Mouse (Mus musculus) CH12F3 (cell line): ENCODE measurements around the gene Apba1.

Experiments used
- in situ Hi-C: fragments of 300-500 bp; cut with MboI; formaldehyde crosslinking; loops from 2 replicates; pipeline ENCODE4 v1.14.3; 2020; ENCODE audit warnings: low sequenced_read_pairs

Gene Apba1

DNA sequence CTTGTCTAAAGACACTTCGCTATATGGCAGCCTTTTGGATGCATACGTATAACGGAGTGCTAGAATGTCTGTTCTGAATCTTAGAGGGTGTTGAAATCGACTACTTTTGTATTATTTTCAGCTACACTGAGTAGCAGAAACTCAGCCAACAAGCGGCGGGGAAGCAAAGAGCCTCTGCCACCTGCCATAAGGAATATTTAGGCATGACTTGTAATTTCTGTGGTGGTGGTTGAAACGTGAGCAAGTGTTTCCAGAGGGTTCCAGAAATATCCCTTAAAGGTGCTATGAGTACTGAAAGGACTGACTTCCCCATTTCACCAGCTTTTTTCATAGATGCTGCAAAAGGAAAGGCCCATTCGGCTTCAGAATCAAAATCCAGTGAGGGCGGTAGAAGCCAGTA lies 107.4 kb downstream of the Apba1 start:
- in situ Hi-C loops: loop anchor here (10.0 kb wide), 1 partner anchor 89 kb away; no protein-coding TSS in a partner anchor

DNA sequence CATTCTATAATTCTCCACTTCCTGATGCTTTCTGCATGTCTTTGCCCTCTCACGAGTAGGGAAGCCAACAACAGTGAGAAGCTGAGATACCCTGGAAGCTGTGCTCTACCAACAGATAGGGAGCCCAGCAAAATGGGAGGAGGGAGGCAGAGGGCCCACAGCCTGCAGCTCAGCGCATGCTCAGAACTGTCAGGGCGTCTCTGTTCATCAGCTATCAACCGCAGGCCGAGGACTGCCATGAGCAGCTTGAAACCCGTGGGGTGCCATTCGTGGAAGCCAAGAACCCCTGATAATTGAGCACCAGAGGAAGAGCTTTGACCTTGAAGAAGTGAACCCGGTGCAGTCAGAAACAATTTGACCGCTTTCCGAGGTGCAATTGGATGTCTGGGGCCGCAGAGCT lies 108.4 kb downstream of the Apba1 start:
- in situ Hi-C loops: loop anchor here (10.0 kb wide), 1 partner anchor 88 kb away; no protein-coding TSS in a partner anchor

DNA sequence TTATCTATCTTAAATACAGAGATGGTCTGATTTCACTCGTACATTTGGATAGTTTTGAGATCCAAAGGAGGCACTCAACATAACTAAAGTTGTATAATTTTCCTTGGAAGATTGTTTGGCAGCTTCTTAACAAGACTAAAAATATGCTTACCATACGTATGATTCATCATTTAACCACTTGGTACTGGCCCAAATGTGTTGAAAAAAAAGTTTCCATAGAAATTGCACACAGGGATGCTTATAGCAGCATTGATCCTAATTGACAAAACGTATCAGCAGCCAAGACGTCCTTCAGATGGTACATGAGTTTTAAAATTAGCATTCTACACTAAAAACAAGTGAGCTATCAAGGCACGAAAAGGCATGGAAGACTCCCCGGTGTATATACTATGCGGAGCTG lies 108.9 kb downstream of the Apba1 start:
- in situ Hi-C loops: loop anchor here (10.0 kb wide), 1 partner anchor 87 kb away; no protein-coding TSS in a partner anchor

DNA sequence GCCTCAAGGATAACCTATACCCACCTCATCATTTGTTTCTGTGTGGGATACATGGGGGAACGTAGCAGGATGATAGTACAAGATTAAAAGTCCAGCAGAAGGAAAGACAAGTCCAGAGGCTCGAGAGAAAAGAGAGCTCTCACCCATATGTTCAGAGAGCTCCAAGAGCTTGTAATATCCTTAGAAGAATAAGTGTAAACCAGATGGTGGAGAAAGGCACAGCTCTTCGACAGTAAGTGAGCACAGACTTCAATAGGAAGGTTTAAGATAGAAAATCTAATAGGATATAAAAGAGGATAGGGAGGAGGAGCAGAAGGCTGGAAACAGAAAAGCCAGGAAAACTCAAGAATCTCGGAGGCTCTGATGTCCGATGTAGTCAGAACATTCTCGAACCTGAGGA lies 115.8 kb downstream of the Apba1 start:
- in situ Hi-C loops: no loop called here

DNA sequence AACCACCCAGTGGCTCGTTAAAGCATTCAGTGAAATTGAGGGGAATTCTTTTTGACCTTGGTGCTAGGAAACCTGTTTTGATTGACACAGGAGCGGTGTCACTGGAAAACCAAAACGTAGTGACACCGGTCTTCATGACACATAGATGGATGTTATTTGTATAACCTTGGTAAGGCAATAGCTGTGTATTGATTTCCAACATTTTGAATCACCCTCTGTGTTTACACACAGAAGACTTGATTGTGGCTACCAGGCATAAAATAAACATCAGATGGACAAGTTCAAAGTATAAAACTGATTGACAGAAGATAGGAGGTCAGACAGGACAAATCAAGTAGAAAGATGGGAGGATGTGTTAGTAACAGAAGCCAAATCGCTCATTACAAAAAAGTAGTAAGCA lies 117.1 kb downstream of the Apba1 start:
- in situ Hi-C loops: no loop called here

DNA sequence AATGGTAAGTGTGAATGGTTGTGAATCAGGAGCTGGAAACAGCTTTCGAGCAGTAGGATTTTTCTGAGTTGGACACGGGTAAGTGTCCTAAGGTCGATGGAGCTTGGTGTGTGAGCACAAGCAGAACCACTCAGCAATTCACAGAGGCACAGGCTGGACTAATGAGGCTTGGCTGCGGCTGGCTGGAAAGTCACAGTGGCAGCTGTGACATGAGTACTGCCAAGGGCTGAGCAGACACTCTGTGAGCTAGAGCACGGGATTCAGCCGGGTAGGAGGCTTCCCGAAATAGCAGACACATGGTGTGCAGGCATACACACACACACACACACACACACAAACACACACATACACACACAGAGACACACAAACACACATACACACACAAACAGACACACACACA lies 121.2 kb downstream of the Apba1 start:
- in situ Hi-C loops: no loop called here

DNA sequence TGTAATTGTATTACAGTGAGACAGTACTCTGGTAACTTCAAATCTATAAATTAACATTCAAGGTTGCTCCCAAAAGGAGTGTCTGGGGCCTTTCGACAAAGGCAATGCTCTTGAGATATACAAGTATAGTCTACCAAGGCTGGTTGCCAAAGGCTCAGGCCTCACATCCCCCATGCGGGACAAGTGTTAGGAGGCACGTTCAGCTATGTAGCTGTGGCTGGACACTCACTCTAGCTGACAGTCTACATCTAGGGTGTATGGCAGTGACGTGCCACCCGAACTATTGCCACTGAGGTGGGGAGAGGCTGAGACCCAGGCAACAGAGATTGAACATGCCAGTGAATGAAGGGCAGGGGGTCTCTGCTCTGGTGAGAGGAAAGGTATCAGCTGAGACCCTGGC lies 127.5 kb downstream of the Apba1 start:
- in situ Hi-C loops: no loop called here

DNA sequence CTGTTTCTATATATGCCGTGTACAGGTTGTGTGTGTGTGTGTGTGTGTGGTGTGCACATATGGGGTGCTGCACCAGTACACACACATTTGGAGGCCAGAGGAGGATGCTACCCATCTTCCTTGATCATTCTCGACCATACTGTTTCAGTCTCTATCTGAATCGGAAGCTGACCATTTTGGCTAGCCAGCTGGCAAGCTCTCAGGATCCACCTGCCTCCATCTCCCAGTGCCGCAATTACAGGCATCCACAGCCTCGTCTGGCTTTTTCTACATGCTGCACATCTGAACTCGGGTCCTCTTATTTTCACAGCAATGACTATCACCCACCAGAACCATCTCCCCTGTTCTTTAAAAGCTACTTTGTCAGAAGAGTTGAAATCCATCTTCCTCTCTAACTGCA lies 132.7 kb downstream of the Apba1 start:
- in situ Hi-C loops: no loop called here

DNA sequence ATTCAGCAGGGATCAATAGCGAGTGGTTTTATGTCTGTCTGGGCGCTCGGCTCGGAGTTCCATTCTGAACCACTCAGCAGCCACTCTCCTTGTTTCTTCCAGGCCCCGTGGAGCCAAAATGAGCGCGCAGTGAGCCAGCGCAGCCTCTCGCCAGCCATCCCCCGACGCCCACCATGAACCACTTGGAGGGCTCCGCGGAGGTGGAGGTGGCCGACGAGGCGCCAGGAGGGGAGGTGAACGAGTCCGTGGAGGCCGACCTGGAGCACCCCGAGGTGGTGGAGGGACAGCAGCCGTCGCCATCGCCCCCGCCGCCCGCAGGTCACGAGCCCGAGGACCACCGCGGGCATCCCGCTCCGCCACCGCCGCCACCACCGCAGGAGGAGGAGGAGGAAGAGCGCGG lies 133.9 kb downstream of the Apba1 start:
- in situ Hi-C loops: no loop called here

DNA sequence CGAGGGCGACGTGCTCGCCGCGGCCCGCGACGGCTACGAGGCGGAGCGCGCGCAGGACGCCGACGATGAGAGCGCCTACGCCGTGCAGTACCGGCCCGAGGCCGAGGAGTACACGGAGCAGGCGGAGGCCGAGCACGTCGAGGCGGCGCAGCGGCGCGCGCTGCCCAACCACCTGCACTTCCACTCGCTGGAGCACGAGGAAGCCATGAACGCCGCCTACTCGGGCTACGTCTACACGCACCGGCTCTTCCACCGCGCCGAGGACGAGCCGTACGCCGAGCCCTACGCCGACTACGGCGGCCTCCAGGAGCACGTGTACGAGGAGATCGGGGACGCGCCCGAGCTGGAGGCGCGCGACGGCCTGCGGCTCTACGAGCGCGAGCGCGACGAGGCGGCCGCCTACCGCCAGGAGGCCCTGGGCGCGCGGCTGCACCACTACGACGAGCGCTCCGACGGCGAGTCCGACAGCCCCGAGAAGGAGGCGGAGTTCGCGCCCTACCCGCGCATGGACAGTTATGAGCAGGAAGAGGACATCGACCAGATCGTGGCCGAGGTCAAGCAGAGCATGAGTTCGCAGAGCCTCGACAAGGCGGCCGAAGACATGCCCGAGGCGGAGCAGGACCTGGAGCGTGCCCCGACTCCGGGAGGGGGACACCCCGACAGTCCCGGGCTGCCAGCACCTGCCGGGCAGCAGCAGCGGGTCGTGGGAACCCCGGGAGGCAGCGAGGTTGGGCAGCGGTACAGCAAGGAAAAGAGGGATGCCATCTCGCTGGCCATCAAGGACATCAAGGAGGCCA lies 134.6 kb downstream of the Apba1 start:
- in situ Hi-C loops: no loop called here

DNA sequence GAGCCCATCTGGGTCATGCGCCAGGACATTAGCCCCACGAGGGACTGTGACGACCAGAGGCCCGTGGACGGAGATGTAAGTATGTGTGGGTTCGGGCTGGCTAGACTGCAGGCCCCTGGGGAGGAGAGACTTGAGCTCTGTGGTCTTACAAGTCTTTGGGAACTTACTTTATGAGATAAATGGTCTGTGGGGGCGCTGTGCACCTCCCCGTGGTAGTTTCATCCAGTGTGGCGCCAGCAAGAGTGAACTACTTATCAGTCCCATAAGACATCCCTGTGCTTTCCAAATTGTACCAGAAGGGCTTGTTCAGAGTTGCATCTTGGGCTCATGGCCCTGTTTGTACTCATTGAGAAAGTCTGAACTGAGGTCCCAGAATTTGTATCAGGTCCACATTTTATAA lies 135.3 kb downstream of the Apba1 start:
- in situ Hi-C loops: no loop called here

DNA sequence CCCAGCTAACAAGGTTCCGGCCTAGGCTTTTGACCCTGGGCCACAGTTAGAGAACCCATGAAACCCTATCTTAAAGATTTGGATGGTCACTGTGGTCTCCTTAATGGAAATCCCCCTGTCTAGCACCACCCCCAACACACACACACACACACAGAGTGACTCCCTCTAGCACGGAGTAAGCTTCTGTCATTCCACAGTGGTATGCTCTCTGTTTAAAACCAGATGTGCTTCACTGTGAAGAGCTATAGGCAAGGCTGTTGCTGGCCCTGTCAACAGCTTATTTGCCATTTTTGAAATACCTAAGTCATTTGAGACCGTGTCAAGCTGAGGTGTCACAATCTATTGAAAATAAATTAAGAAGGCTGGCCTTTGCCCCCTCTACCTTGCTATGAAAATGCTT lies 136.1 kb downstream of the Apba1 start:
- in situ Hi-C loops: no loop called here

DNA sequence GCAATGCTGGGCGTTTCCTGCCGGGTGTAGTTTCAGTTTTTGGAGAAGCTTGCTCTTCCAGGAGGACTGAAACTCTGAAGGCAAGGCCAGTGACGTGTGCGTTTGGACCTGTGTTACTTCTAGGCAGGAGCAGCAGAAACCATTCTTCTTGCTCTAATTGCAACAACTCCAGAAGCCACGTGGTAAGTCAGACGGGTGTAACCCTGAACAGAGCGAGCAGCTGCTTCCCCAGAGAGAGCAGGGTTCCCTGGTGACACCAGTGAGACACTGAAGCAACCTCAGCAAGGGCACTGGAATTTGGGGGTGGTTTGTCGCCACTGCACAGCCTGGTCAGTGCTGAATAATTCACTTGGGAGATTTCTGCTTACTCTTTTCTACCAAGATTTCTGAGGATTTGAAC lies 138.2 kb downstream of the Apba1 start:
- in situ Hi-C loops: no loop called here

DNA sequence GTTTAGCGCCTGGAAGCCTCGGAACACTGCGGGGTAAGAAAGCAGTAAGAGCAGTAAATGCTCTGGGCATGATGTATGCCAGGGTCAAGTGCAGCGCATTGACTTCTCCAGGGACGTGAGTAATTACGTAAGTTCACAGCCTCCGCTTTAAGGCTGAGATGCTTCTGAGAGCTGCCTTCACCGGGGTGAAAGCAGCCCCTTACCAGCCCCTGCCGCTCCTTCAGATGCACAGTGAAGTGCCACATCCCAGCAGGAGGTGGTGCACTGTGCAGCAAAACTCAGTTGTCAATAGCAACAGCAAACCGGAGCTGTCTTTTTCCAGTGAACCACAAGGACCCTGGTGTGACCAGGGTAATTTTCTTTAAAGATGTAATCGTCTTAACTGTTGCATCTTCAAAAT lies 139.8 kb downstream of the Apba1 start:
- in situ Hi-C loops: no loop called here

DNA sequence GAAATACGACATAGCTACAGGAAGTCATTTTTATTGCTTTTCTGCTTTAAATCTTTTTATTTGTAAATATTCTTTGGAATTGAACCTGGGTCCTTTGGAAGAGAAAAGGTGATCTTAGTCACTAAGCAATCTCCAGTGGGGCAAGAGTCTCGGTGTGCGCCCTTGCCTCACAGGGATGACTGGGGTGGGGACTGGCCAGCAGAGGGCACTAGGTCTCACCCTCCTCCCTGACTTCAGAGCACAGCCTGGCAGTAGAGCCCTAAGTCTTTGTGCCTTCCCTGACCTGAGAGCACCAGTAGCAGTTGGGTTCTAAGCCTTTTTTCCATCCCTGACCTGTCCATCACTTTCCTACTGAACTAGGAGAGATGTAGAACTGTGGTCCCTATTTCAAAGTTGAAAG lies 142.5 kb downstream of the Apba1 start:
- in situ Hi-C loops: no loop called here

DNA sequence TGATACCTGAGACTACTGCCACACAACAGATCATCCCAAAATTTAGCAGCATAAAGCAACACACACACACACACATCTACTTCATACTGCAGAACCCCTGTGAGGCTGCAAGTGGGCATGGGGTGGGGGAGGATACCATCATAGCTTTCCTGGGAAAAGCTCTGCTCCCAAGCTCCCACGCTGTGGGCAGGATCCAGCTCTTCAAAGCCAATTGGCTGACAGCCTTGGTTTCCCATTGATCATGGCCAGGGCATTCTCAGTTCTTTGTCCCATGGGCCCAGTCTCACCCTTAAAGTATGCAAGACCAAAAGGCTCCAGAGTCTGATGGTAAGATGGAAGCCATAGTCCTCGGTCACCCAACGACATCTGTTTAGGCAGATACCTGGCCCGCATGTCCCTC lies 143.1 kb downstream of the Apba1 start:
- in situ Hi-C loops: no loop called here

DNA sequence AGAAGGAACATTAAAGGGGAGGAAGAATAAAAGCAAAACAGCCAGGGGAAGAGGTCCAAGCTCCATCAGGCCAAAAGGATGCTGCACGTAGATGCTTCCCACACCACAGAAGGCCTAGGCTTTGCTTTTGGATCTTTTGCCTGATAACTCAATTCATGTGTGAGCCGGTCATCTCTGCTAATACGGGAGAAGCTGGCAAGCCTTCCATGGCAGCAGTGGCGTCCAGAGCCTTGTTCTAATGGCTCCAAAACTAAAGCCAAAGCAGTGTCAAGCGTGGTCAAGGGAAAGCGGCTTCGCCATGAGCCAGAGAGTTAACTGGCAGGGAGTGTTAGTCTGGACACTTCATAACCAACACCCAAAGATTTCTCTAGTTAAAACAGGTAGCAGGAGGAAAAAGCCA lies 144.4 kb downstream of the Apba1 start:
- in situ Hi-C loops: no loop called here

DNA sequence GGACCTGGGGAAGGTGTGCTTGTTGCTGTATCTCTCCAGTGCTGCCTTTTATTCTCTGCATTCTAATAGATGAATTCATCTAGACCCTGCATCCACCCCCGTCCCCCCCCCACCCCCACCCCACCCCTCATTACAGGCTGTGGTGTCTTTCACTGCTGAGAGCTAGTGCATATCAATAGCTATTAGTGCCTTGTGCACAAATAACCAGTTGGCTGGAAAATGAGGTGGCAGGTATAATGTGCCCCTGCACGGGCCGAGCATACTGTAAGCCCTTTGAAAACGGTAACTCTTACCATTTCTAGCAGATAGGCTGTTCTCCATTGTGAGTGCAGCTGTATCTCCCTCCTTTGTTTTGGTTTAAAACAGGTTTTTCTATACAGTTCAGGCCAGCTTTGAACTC lies 146.2 kb downstream of the Apba1 start:
- in situ Hi-C loops: no loop called here

DNA sequence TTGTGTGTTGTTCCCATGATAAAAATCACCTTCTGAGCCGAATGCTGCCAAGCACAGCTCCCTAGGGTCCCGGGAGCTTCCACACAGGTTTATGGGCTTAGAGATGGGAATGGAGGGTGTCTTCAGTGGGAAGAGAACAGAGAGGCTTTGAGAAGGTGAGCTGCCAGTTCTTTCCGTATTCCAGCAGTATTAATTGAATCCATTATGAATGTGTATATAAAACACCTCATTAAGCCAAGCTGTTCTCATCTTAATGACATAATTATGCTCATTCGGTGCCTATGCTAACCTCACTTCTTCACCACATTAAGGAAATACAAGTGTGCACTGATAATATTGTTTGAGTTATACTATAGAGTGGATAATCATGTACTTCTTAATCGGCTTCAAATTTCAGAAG lies 147.1 kb downstream of the Apba1 start:
- in situ Hi-C loops: no loop called here

DNA sequence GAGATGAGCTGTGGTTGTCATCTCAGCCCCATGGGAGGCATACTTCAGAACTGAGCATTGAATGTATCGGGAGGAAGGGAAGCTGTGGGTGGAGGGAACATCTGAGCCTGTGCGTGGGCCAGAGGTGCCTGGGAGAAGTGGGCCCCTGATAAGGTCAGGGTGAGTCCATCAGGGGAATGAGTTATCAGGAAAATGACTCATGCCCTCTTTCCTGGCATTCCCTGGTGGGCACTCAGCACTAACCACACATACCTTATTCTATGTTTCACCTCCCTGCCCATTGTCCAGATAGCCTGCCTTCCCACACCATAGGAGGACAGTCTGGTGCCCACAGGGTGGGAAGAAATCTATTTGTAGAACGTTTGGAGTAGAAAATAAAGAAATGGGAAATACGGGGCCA lies 151.7 kb downstream of the Apba1 start:
- in situ Hi-C loops: no loop called here

DNA sequence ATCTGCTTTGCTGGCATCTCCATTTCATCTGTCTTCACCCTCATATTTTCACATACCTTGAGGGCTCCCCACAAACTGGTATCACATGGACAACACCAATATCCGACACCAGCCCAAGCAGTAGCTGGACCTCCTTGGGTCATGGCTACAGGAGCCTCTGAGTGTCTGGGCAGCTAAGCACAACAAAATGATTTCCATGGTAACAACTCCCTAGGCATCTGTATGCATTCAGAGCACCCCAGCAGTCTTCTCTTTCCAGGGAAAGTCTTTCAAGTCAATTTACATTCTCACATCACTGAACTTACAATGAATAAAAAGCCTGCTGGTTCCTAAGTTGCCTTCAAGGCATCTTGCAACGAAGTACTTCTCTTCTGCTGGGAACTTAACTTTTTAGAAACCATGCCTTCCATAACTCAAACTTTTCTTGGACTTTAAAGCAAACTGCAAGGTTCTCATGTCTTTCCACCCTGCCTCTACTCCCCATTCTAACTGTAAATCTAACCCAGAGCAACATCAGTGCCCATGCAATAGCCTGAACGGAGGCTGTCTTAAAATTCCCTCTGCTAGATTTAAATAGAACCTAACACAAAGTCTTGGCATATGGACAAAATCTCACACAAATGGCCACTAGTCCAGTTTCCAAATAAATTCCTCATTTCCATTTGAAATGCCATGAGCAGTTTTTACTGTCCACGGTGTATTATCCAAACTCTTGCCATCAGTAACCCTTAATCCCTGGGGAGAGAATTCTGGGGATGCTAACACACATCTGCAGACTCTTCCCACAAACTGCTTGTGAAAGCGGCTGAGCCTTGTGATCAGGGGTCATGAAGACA lies 160.9 kb downstream of the Apba1 start:
- in situ Hi-C loops: no loop called here

DNA sequence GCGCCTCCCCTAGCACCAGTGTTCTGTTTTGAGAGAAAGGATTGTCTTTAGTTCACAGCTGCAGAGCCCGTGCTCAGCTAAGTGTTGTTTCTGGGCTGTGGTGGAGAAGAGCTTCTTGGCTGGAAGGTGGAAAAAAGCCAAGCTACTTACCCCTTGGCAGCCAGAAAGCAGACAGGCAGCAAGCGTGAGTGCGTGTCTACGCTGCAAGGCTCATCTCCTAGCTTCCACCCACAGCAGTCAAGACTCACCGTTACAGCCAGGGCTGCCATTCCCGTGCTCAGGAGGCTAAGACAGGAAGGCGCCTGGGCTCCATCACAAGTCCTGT lies 161.5 kb downstream of the Apba1 start:
- in situ Hi-C loops: no loop called here
